Mouse (Mus musculus): ENCODE data around the gene Gm20807. TPM values are rescaled to one million over a fixed set of nuclear protein-coding genes. Genes with fewer than 3 reads are reported as not detected.

Gm20807 gene
- polyA plus RNA-seq (2012; ENCODE audit: low replicate concordance), result not detected in 2 replicates

DNA sequence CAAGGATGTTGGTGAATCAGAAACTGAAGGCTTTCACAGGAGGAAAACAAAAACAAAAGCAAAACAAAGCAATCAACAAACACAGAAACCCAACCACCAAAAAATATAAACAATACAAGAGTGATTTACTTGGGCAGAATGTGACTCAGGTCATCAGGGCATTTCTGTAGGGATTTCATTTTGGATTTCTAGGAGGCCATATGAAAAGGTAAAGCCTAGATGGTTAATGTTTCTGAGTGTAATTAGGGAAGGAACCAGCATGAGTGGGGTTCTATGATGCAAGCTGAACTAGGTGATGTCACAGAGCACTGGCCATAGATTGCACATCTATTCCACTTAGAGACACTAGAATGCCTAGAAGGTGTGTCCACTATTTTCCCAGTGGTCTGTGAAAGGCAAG lies at the start of gene Gm20807:
Gm20807 (plus strand) TSS at position 301 of the 400 bp plus-strand sequence.

Other genes starting within 250 kb of the Gm20807 start
- gene Gm21891, start 90.6 kb downstream of the Gm20807 start, polyA plus RNA-seq (2012; ENCODE audit: low replicate concordance), result not detected in 2 replicates
- gene Gm21425, start 119.1 kb downstream of the Gm20807 start, polyA plus RNA-seq (2012; ENCODE audit: low replicate concordance), result not detected in 2 replicates
- gene Gm21828, start 181.0 kb downstream of the Gm20807 start, polyA plus RNA-seq (2012; ENCODE audit: low replicate concordance), result not detected in 2 replicates
- not detected in 2 replicates for gene Gm21440, start 209.5 kb downstream of the Gm20807 start, polyA plus RNA-seq (2012; ENCODE audit: low replicate concordance)
- not detected in 2 replicates for gene Gm21454, start 209.6 kb downstream of the Gm20807 start, polyA plus RNA-seq (2012; ENCODE audit: low replicate concordance)

Measured in hematopoietic multipotent progenitor cell, adult 10-12 weeks (in vitro differentiated cells).